Mouse (Mus musculus): ENCODE results near the gene Itih4. TPM values are rescaled to one million over a fixed set of nuclear protein-coding genes. Genes with fewer than 3 reads are reported as not detected.

The Itih4 gene
- polyA plus RNA-seq, 1 experiment from 2014 or later = 7.7 TPM

DNA sequence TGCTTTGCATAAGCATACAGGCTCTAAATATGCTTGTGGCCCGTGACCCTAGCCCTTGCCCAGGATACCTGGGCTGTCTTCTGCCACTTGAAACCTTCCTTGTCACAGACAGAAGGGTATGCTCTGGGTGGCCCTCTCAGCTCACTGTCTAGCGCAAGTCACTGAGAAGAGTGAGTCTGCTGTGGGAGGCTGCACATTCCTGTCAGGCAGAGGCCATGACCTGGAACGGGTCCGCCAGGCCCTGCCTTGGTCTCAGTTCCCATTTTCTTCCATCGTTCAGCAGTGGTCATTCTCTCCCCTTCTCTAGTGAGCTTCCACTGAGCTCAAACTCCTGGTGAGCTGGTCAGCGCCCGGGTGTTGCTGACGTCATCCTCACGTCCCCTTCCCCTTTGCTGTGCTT lies 10.3 kb upstream of the Itih4 start:
- no peak overlapping the region for H3K4me2 ChIP-seq (ENCODE audit: low read depth, low read length)
- 83% methylated on average over 9 of the region's 9 CpGs for WGBS
- H3K4me1 ChIP-seq (ENCODE audit: control insufficient read depth, insufficient read depth, low read length) = peaks cover 18% of the 10 kb centered on the region
- H3K27me3 ChIP-seq (ENCODE audit: control insufficient read depth, insufficient read depth, low read length) = no peaks in the 10 kb centered on the region
- H3K4me3 ChIP-seq (replicated peaks; ENCODE audit: low read length) = no peak overlapping the region
- H3K36me3 ChIP-seq (ENCODE audit: control insufficient read depth, insufficient read depth, low read length) = no peaks in the 10 kb centered on the region; the same call in 1 of the 2 replicates
- H3K9me3 ChIP-seq (replicated peaks; ENCODE audit: control insufficient read depth, low read length) = no peaks in the 10 kb centered on the region
- ATAC-seq (ENCODE audit: insufficient read depth, low FRiP score) = no peak
- H3K9ac ChIP-seq (ENCODE audit: low read length) = no peak overlapping the region
- no peak overlapping the region for H3K27ac ChIP-seq (ENCODE audit: low read length)

DNA sequence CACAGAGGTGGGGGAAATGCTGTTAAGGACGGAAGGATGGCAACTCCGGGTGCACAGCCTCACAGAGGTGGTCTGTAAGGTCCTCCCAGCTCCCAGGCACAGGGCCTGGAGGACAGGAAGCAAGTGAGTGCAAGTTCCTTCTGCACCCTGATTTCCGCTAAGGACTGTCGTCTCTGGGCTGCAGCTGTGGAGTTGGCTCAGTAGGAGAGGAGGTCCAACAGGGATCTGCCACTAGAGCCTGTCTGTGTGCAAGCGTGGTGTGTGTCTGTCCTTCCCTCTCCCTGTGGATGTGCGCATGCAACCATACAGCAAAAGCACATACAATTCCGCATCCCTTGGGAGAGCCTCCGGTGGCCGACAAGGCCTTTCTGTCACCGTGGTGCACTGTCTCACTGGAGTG lies 9.8 kb upstream of the Itih4 start:
- H3K9me3 ChIP-seq (replicated peaks; ENCODE audit: control insufficient read depth, low read length) = no peaks in the 10 kb centered on the region
- no peaks in the 10 kb centered on the region for H3K27me3 ChIP-seq (ENCODE audit: control insufficient read depth, insufficient read depth, low read length)
- H3K27ac ChIP-seq (ENCODE audit: low read length) = no peak overlapping the region
- H3K4me3 ChIP-seq (replicated peaks; ENCODE audit: low read length) = no peak overlapping the region
- peaks cover 18% of the 10 kb centered on the region for H3K4me1 ChIP-seq (ENCODE audit: control insufficient read depth, insufficient read depth, low read length)
- no peak overlapping the region for H3K4me2 ChIP-seq (ENCODE audit: low read depth, low read length)
- H3K36me3 ChIP-seq (ENCODE audit: control insufficient read depth, insufficient read depth, low read length) = no peaks in the 10 kb centered on the region; the same call in 1 of the 2 replicates
- ATAC-seq (ENCODE audit: insufficient read depth, low FRiP score) = no peak
- WGBS = 87% methylated on average over 10 of the region's 10 CpGs
- H3K9ac ChIP-seq (ENCODE audit: low read length) = no peak overlapping the region

DNA sequence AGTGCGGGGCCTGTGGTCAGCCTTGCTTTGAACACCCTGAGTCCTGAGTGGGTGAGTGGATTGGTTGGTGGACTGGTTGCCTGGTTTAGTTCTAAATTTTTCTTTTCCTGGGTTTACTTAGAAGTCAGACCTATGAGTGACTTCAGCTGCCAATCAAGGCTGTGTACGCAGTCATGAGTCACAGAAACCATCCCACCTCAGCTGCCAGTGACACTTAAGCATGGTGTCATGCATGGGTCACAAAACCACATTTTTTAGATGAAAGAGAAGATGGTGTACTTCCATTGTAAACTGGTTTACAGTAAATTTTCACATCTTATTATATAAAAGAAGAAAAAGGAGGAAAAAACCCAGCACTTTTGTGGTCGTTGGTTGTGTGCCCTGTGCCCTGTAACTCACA lies 8.4 kb upstream of the Itih4 start:
- H3K4me1 ChIP-seq (ENCODE audit: control insufficient read depth, insufficient read depth, low read length) = peaks cover 18% of the 10 kb centered on the region
- WGBS = 94% methylated on average over 3 of the region's 3 CpGs
- no peak overlapping the region for H3K4me2 ChIP-seq (ENCODE audit: low read depth, low read length)
- no peak overlapping the region for H3K4me3 ChIP-seq (replicated peaks; ENCODE audit: low read length)
- ATAC-seq (ENCODE audit: insufficient read depth, low FRiP score) = no peak
- no peak overlapping the region for H3K9ac ChIP-seq (ENCODE audit: low read length)
- no peaks in the 10 kb centered on the region for H3K27me3 ChIP-seq (ENCODE audit: control insufficient read depth, insufficient read depth, low read length)
- H3K27ac ChIP-seq (ENCODE audit: low read length) = no peak overlapping the region
- no peaks in the 10 kb centered on the region for H3K9me3 ChIP-seq (replicated peaks; ENCODE audit: control insufficient read depth, low read length)
- no peaks in the 10 kb centered on the region; the same call in 1 of the 2 replicates for H3K36me3 ChIP-seq (ENCODE audit: control insufficient read depth, insufficient read depth, low read length)

DNA sequence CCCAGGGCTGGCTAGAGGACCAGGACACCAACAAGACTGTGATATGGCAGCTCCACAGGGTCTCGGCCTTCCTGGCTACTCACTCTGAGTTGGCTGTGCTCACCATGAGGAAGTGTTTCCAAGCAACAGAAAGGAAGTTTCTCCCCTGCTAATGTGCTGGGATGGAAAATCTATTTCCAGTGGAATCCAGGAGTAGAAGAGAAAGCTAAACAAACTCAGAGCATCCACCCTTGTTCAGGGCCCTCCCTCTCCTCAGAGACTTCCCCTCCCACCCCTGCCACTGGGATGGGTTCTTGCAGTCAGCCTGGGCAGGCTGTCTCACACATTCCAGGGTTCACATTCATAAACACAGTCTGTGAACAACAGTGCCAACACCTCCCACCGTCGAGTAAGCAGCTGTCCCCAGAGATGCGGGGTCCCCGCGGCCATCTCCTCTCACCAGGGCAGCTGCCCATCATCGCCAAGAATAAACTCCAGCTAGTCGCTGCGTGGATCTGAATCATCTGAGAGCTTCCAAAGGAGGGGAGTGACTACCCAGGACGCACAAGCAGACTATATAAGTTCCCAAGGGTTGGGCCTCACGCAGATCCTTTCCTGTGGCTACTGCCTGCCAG lies 7.2 kb upstream of the Itih4 start, which contains the start of gene Mustn1:
TSS of gene Mustn1 (plus strand) at position 243 of the 614 bp plus-strand sequence.
- Histone ChIP-seq H3K36me3 (ENCODE audit: control insufficient read depth, insufficient read depth, low read length) (no peaks in the 10 kb centered on the region), H3K4me1 (ENCODE audit: control insufficient read depth, insufficient read depth, low read length) (peaks cover 18% of the 10 kb centered on the region), H3K9ac (ENCODE audit: low read length) (peak within 1 kb of the TSS; percentile 59; the same call in 1 of the 2 replicates), H3K9me3 (replicated peaks; ENCODE audit: control insufficient read depth, low read length) (no peaks in the 10 kb centered on the region), H3K4me3 (replicated peaks; ENCODE audit: low read length) (no peak within 1 kb of the TSS), H3K27ac (ENCODE audit: low read length) (peak within 1 kb of the TSS; percentile 84), H3K27me3 (ENCODE audit: control insufficient read depth, insufficient read depth, low read length) (no peaks in the 10 kb centered on the region), H3K4me2 (ENCODE audit: low read depth, low read length) (peak within 1 kb of the TSS; percentile 11; the same call in 1 of the 2 replicates)
- ATAC-seq (ENCODE audit: insufficient read depth, low FRiP score) = peak; percentile 57
- 41% methylated on average over 11 of the region's 11 CpGs for WGBS

DNA sequence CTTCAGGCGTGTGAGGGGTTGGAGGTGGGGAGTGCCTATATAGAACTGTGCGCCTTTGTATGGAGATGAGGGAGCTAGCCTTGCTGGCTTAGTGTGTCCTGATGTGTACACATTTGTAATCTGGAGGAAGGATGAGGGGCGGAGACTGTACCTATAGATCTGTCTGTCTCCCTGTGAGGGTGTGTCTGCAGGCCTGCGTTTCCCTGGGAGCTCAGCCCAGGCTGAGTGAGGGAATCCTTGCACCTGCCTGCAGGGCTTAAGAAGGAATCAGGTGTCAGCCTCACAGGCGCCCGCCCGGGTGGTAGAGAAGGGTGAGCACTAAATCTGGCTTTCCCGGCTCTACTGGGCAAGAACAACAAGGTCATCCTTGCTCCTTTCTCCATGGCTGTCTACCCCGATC lies 6.5 kb upstream of the Itih4 start:
- Histone ChIP-seq H3K27ac (ENCODE audit: low read length) (peak overlapping the region; percentile 84), H3K9me3 (replicated peaks; ENCODE audit: control insufficient read depth, low read length) (no peaks in the 10 kb centered on the region), H3K4me2 (ENCODE audit: low read depth, low read length) (peak overlapping the region; percentile 11; the same call in 1 of the 2 replicates), H3K27me3 (ENCODE audit: control insufficient read depth, insufficient read depth, low read length) (no peaks in the 10 kb centered on the region), H3K9ac (ENCODE audit: low read length) (peak overlapping the region; percentile 59; the same call in 1 of the 2 replicates), H3K4me3 (replicated peaks; ENCODE audit: low read length) (no peak overlapping the region), H3K36me3 (ENCODE audit: control insufficient read depth, insufficient read depth, low read length) (no peaks in the 10 kb centered on the region), H3K4me1 (ENCODE audit: control insufficient read depth, insufficient read depth, low read length) (peaks cover 18% of the 10 kb centered on the region)
- ATAC-seq (ENCODE audit: insufficient read depth, low FRiP score) = peak; percentile 66; the same call in 1 of the 2 replicates
- 40% methylated on average over 9 of the region's 9 CpGs for WGBS

DNA sequence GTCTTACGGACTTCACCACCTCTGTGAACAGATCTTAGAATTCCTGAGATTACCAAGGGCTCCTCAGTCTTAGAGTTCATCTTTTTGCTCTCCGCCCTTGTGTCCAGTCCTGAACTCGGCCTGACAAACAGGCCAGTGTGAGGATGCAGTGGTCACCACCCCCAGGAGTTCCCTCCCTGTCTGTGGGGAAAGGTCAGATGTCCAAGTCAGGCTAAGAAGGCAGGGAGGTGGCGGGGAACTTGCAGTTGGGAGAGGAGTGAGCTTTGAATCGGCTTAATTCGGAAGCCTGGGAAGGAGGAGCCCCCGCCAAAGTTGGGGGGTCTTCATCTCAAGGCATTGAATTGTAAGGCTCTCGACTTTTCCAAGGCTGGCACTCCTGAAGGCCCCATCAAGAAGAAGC lies 6.0 kb upstream of the Itih4 start:
- Histone ChIP-seq H3K9me3 (replicated peaks; ENCODE audit: control insufficient read depth, low read length) (no peaks in the 10 kb centered on the region), H3K4me3 (replicated peaks; ENCODE audit: low read length) (no peak overlapping the region), H3K27ac (ENCODE audit: low read length) (no peak overlapping the region), H3K4me1 (ENCODE audit: control insufficient read depth, insufficient read depth, low read length) (peaks cover 18% of the 10 kb centered on the region), H3K9ac (ENCODE audit: low read length) (no peak overlapping the region), H3K4me2 (ENCODE audit: low read depth, low read length) (no peak overlapping the region), H3K36me3 (ENCODE audit: control insufficient read depth, insufficient read depth, low read length) (no peaks in the 10 kb centered on the region), H3K27me3 (ENCODE audit: control insufficient read depth, insufficient read depth, low read length) (no peaks in the 10 kb centered on the region)
- ATAC-seq (ENCODE audit: insufficient read depth, low FRiP score) = no peak
- WGBS = 77% methylated on average over 8 of the region's 8 CpGs

DNA sequence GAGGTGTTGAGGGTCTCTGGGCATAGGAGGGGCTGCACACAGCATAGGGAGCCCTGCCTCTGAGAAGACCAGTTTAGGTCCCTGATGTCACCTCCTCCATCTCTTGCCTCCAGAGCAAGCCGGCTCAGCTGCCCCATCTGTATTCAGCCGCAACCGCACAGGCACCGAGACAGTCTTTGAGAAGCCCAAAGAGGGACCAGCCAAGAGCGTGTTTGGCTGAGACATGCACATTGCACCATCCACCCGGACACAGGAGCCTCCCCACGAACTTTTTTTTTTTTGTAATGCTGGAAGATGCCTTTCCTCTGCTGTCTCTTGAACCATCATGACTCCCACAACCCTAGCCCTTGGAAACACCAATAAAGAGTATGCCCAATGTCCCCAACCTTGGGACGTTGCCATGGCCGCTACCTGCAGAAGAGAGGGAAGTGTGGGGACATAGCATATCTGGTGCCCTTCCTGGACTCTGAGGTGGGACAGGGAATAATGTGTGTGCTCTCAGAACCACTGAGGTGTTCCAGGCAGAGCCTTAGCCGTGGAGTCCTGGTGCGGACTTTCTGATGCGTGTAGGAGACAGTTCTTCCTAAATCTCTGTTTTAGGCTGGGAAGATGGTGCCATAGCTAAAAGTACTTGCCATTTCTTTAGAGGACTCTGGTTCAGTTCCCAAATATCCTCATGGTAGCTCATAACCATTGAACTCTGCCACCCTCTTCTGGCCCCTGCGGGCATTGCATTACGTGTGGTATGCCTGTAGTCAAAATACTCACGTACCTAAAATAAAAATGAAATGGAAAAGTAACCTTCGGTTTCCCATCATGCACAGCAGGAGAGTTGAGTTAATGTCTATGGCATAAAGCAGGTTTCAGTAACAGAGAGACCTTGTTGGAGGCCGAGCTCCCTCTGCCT lies 5.2 kb upstream of the Itih4 start:
- Histone ChIP-seq H3K4me3 (replicated peaks; ENCODE audit: low read length) (no peak overlapping the region), H3K36me3 (ENCODE audit: control insufficient read depth, insufficient read depth, low read length) (no peaks in the 10 kb centered on the region), H3K9me3 (replicated peaks; ENCODE audit: control insufficient read depth, low read length) (no peaks in the 10 kb centered on the region), H3K27me3 (ENCODE audit: control insufficient read depth, insufficient read depth, low read length) (no peaks in the 10 kb centered on the region), H3K9ac (ENCODE audit: low read length) (no peak overlapping the region), H3K27ac (ENCODE audit: low read length) (no peak overlapping the region), H3K4me2 (ENCODE audit: low read depth, low read length) (no peak overlapping the region), H3K4me1 (ENCODE audit: control insufficient read depth, insufficient read depth, low read length) (peaks cover 18% of the 10 kb centered on the region)
- no peak for ATAC-seq (ENCODE audit: insufficient read depth, low FRiP score)
- 83% methylated on average over 17 of the region's 17 CpGs for WGBS

DNA sequence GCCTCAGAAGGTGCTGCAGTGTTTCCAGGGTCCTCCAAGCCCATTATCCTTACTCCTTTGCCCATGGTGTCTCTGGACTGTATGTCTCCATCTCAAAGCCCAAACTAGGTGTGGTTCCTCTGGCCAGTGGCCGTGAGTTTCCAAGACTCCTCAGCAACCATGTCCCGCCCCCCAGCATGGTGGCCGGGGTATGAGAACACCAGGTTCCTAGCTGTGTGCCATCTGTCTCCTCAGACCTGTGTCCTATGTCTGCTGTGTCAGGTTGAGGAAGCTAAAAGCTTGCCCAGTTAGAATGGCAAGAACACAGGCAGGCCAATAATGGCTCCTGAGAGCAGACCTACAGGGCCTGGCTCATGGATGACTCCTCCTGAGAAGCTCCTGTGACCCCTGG lies 4.6 kb upstream of the Itih4 start:
- Histone ChIP-seq H3K9ac (ENCODE audit: low read length) (no peak overlapping the region), H3K27me3 (ENCODE audit: control insufficient read depth, insufficient read depth, low read length) (no peaks in the 10 kb centered on the region), H3K27ac (ENCODE audit: low read length) (no peak overlapping the region), H3K36me3 (ENCODE audit: control insufficient read depth, insufficient read depth, low read length) (no peaks in the 10 kb centered on the region), H3K9me3 (replicated peaks; ENCODE audit: control insufficient read depth, low read length) (no peaks in the 10 kb centered on the region), H3K4me3 (replicated peaks; ENCODE audit: low read length) (no peak overlapping the region), H3K4me2 (ENCODE audit: low read depth, low read length) (no peak overlapping the region), H3K4me1 (ENCODE audit: control insufficient read depth, insufficient read depth, low read length) (peaks cover 18% of the 10 kb centered on the region)
- no peak for ATAC-seq (ENCODE audit: insufficient read depth, low FRiP score)
- WGBS = 91% methylated on average over 3 of the region's 3 CpGs

DNA sequence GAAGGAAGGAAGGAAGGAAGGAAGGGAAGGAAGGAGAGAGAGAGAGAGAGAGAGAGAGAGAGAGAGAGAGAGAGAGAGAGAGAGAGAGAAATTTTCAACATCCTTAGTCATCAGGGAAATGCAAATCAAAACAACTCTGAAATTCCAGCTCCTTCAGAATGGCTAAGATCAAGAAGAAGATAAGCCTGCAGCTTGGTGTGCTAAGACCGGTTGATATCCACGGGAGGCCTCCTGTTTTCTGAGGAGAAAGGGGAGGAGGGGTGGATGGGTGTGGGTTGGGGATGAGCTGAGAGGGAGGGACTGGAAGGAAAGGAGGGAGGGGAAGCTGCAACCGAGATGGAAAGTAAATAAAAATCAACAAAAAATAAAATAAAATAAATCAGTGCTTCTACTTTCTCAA lies 978 bp upstream of the Itih4 start:
- Histone ChIP-seq H3K9me3 (replicated peaks; ENCODE audit: control insufficient read depth, low read length) (no peaks in the 10 kb centered on the region), H3K9ac (ENCODE audit: low read length) (no peak overlapping the region), H3K4me1 (ENCODE audit: control insufficient read depth, insufficient read depth, low read length) (peaks cover 15% of the 10 kb centered on the region), H3K27ac (ENCODE audit: low read length) (no peak overlapping the region), H3K4me3 (replicated peaks; ENCODE audit: low read length) (no peak overlapping the region), H3K4me2 (ENCODE audit: low read depth, low read length) (no peak overlapping the region), H3K36me3 (ENCODE audit: control insufficient read depth, insufficient read depth, low read length) (no peaks in the 10 kb centered on the region), H3K27me3 (ENCODE audit: control insufficient read depth, insufficient read depth, low read length) (no peaks in the 10 kb centered on the region)
- no peak for ATAC-seq (ENCODE audit: insufficient read depth, low FRiP score)
- WGBS = 8% methylated on average over 3 of the region's 3 CpGs
